Mouse (Mus musculus): ENCODE measurements around the gene Specc1l. TPM values are rescaled to one million over a fixed set of nuclear protein-coding genes. Genes with fewer than 3 reads are reported as not detected.

Specc1l gene
- polyA plus RNA-seq, 1 experiment, result 2.5 TPM

DNA sequence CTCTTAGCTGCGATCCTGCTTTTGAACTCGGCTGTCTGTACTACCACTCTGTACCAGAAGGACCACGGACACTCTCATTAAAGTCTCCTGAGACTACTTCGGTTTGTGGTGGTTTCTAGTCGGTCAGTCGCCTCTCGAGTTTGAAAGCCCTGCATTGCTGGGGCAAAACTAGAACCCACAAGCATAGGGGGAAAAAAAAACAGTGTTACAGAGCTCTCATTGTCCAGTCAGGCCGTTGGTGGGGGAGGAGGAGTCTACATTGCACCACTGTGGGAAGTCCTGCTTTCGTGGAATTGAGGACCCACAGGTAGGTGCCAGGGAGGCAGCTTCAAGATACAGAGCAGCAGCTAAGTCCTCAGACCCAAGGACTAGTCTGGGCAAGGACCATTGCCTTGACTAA, 27.0 kb upstream of the Specc1l start:
- H3K4me1 ChIP-seq, result peaks cover 38% of the 10 kb centered on the region
- no peak overlapping the region for H3K4me3 ChIP-seq (replicated peaks)
- H3K36me3 ChIP-seq (replicated peaks; ENCODE audit: low read length), result peaks cover 63% of the 10 kb centered on the region
- H3K9me3 ChIP-seq, result no peaks in the 10 kb centered on the region
- TF ChIP-seq GATA1 (IDR thresholded peaks at IDR 0.05; ENCODE audit: borderline replicate concordance, low read length) (no peak), FLI1 (IDR thresholded peaks at IDR 0.05; ENCODE audit: low read length) (no peak)
- H3K27me3 ChIP-seq (replicated peaks), result no peaks in the 10 kb centered on the region

GRCm38 (mm10) chr10:75186551-75186950, 25.3 kb upstream of the Specc1l start:
- H3K4me1 ChIP-seq, result peaks cover 30% of the 10 kb centered on the region
- no peaks in the 10 kb centered on the region for H3K27me3 ChIP-seq (replicated peaks)
- no peak overlapping the region for H3K4me3 ChIP-seq (replicated peaks)
- 0 out of 2 replicates have a peak, but pooled peaks cover under 1% of the 10 kb centered on the region for H3K9me3 ChIP-seq
- H3K36me3 ChIP-seq (replicated peaks; ENCODE audit: low read length), result peaks cover 45% of the 10 kb centered on the region
- TF ChIP-seq GATA1 (IDR thresholded peaks at IDR 0.05; ENCODE audit: borderline replicate concordance, low read length), result no peak

- Histone ChIP-seq H3K4me1 (peaks cover 30% of the 10 kb centered on the region), H3K36me3 (replicated peaks; ENCODE audit: low read length) (peaks cover 36% of the 10 kb centered on the region), H3K27me3 (replicated peaks) (no peaks in the 10 kb centered on the region), H3K4me3 (replicated peaks) (peak overlapping the region; percentile 2), H3K9me3 (0 out of 2 replicates have a peak, but pooled peaks cover 3% of the 10 kb centered on the region)
- TF ChIP-seq FLI1 (IDR thresholded peaks at IDR 0.05; ENCODE audit: low read length) (no peak), GATA1 (IDR thresholded peaks at IDR 0.05; ENCODE audit: borderline replicate concordance, low read length) (no peak)
Measured at GRCm38 (mm10) chr10:75187366-75188056, 24.4 kb upstream of the Specc1l start.

DNA sequence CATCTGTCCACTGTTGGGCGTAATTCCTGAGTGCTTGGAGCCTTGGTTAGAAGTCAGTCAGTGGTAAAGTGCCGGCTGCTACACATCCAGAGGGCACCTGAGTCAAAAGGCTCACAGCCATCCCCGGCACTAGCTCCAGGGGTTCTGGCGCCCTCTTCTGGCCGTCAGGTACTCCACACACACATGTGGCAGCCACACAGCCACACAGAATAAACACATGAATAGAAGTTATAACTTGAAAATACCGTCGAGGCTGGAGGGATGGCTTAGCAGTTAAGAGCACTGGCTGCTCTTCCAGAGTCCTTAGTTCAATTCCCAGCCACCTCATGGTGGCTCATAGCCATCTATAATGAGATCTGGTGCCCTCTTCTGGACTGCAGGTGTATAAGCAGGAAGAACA, 20.2 kb upstream of the Specc1l start:
- no peak for TF ChIP-seq FLI1 (IDR thresholded peaks at IDR 0.05; ENCODE audit: low read length)
- no peak for TF ChIP-seq GATA1 (IDR thresholded peaks at IDR 0.05; ENCODE audit: borderline replicate concordance, low read length)
- peaks cover 6% of the 10 kb centered on the region; the same call in 1 of the 2 replicates for H3K9me3 ChIP-seq
- peaks cover 13% of the 10 kb centered on the region for H3K4me1 ChIP-seq
- H3K4me3 ChIP-seq (replicated peaks), result no peak overlapping the region
- H3K27me3 ChIP-seq (replicated peaks), result no peaks in the 10 kb centered on the region
- H3K36me3 ChIP-seq (replicated peaks; ENCODE audit: low read length), result no peaks in the 10 kb centered on the region

DNA sequence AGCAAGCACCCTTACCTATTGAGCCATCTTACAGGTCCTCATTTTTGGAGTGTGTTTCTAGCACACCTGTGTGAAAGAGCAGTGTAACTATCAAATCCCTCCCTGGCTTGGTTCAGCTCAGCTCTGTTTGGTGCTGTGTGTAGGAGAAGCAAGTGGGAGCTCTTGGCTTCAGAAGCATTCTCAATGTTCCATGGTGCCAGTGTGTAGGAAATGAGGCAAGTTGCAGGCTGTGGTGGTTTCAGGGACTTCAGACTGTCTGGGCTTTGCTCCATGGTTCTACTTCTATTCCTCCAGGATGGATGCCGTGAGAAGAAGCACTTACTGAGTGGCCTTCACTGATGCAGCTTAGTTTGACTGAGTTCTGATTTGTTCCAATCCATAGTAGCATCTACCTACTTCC, 14.1 kb upstream of the Specc1l start:
- H3K9me3 ChIP-seq, result peaks cover 8% of the 10 kb centered on the region; the same call in 1 of the 2 replicates
- peaks cover 4% of the 10 kb centered on the region; the same call in 1 of the 2 replicates for H3K4me1 ChIP-seq
- no peak for TF ChIP-seq GATA1 (IDR thresholded peaks at IDR 0.05; ENCODE audit: borderline replicate concordance, low read length)
- TF ChIP-seq FLI1 (IDR thresholded peaks at IDR 0.05; ENCODE audit: low read length), result no peak
- peaks cover 2% of the 10 kb centered on the region for H3K27me3 ChIP-seq (replicated peaks)
- H3K4me3 ChIP-seq (replicated peaks), result no peak overlapping the region
- no peaks in the 10 kb centered on the region for H3K36me3 ChIP-seq (replicated peaks; ENCODE audit: low read length)

DNA sequence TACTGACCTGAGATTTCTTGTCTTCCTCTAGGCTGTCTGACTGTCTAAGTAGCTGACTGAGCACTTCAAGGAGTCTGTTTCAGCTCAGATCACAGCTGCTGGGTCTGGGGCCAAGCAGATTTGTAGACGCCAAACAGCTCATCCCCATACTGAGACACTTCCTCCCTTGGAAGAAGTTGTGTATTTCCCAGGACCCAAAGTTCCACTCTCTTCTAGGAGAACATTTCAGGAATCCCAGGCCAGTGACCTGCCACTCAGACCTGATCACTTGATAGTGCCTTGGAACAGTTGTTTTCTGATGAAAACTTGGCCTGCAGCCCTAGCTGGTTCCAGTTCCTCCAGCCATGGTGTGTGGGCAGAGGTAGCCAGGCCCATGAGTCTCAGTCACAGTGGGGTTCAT, 11.1 kb upstream of the Specc1l start:
- Histone ChIP-seq H3K36me3 (replicated peaks; ENCODE audit: low read length) (no peaks in the 10 kb centered on the region), H3K27me3 (replicated peaks) (peaks cover 2% of the 10 kb centered on the region), H3K9me3 (peaks cover 6% of the 10 kb centered on the region; the same call in 1 of the 2 replicates), H3K4me1 (peaks cover 4% of the 10 kb centered on the region; the same call in 1 of the 2 replicates), H3K4me3 (replicated peaks) (no peak overlapping the region)
- TF ChIP-seq FLI1 (IDR thresholded peaks at IDR 0.05; ENCODE audit: low read length) (no peak), GATA1 (IDR thresholded peaks at IDR 0.05; ENCODE audit: borderline replicate concordance, low read length) (no peak)

DNA sequence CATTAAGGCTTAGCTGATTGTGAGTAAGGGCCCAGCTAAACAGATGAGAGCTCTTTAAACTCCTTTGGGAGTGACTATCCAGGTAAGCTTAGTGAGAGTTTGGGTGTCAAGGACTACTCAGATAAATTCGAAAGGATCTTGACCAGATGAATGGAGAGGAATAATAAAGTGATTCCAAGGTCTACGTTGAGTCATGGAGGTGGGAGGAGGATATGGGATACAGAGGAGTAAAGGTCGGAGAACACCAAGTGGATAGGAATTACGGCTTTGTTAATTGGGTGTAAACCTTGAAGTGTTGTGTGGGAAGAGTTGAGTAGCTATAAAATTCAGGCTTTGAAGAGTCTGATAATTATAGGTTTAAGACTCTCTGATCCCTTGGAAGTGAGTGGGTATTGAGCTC, 5.7 kb upstream of the Specc1l start:
- TF ChIP-seq GATA1 (IDR thresholded peaks at IDR 0.05; ENCODE audit: borderline replicate concordance, low read length) (no peak), FLI1 (IDR thresholded peaks at IDR 0.05; ENCODE audit: low read length) (no peak)
- Histone ChIP-seq H3K4me1 (peaks cover 2% of the 10 kb centered on the region; the same call in 1 of the 2 replicates), H3K27me3 (replicated peaks) (peaks cover 2% of the 10 kb centered on the region), H3K36me3 (replicated peaks; ENCODE audit: low read length) (no peaks in the 10 kb centered on the region), H3K9me3 (no peaks in the 10 kb centered on the region), H3K4me3 (replicated peaks) (no peak overlapping the region)

- Histone ChIP-seq H3K4me1 (peaks cover 25% of the 10 kb centered on the region), H3K9me3 (no peaks in the 10 kb centered on the region), H3K36me3 (replicated peaks; ENCODE audit: low read length) (peaks cover 3% of the 10 kb centered on the region), H3K27me3 (replicated peaks) (peaks cover 2% of the 10 kb centered on the region), H3K4me3 (replicated peaks) (no peak overlapping the region)
- no peak for TF ChIP-seq GATA1 (IDR thresholded peaks at IDR 0.05; ENCODE audit: borderline replicate concordance, low read length)
- no peak for TF ChIP-seq FLI1 (IDR thresholded peaks at IDR 0.05; ENCODE audit: low read length)
Measured at GRCm38 (mm10) chr10:75210841-75211240, 1.0 kb upstream of the Specc1l start.

- Histone ChIP-seq H3K4me3 (replicated peaks) (peak overlapping the region; percentile 93), H3K9me3 (peaks cover 10% of the 10 kb centered on the region), H3K27me3 (replicated peaks) (no peaks in the 10 kb centered on the region), H3K4me1 (peaks cover 25% of the 10 kb centered on the region), H3K36me3 (replicated peaks; ENCODE audit: low read length) (peaks cover 14% of the 10 kb centered on the region)
- TF ChIP-seq FLI1 (IDR thresholded peaks at IDR 0.05; ENCODE audit: low read length), result no peak
- no peak for TF ChIP-seq GATA1 (IDR thresholded peaks at IDR 0.05; ENCODE audit: borderline replicate concordance, low read length)
Measured at GRCm38 (mm10) chr10:75212981-75213380, 1.1 kb downstream of the Specc1l start.

DNA sequence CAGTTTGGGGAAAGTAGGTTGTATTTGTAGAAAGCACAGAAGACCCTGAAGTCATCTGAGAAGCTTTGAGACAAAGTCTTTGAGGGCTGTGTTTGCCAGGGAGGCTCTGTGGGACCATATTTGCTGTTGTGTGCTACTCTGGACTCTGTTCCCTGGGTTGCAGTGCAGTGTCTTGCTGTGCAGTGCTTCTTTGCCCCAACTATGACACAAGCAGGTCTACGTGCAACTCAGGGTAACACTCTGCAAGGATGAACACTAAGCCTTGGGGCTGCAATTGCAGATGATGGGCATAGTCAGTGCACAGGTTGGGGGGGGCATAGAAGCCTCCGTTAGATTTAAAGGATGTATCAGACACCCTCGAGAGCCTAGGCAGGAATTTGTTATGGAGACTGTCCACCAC, 8.8 kb downstream of the Specc1l start:
- H3K27me3 ChIP-seq (replicated peaks), result no peaks in the 10 kb centered on the region
- peaks cover 39% of the 10 kb centered on the region for H3K4me1 ChIP-seq
- no peak overlapping the region for H3K4me3 ChIP-seq (replicated peaks)
- H3K36me3 ChIP-seq (replicated peaks; ENCODE audit: low read length), result peaks cover 13% of the 10 kb centered on the region
- TF ChIP-seq FLI1 (IDR thresholded peaks at IDR 0.05; ENCODE audit: low read length), result no peak
- TF ChIP-seq GATA1 (IDR thresholded peaks at IDR 0.05; ENCODE audit: borderline replicate concordance, low read length), result no peak
- peaks cover 11% of the 10 kb centered on the region for H3K9me3 ChIP-seq

Data from megakaryocyte, embryonic 14.5 days (primary cell).